Mouse (Mus musculus) embryo, embryonic 10 days (tissue): Measurements from ENCODE around the gene Hoxa7.

Experiments
- DNase-seq: peaks from one replicate; pipeline ENCODE4 v3.0.0-alpha.2; 2015; ENCODE audit warnings: low spot score

The Hoxa7 gene

DNA sequence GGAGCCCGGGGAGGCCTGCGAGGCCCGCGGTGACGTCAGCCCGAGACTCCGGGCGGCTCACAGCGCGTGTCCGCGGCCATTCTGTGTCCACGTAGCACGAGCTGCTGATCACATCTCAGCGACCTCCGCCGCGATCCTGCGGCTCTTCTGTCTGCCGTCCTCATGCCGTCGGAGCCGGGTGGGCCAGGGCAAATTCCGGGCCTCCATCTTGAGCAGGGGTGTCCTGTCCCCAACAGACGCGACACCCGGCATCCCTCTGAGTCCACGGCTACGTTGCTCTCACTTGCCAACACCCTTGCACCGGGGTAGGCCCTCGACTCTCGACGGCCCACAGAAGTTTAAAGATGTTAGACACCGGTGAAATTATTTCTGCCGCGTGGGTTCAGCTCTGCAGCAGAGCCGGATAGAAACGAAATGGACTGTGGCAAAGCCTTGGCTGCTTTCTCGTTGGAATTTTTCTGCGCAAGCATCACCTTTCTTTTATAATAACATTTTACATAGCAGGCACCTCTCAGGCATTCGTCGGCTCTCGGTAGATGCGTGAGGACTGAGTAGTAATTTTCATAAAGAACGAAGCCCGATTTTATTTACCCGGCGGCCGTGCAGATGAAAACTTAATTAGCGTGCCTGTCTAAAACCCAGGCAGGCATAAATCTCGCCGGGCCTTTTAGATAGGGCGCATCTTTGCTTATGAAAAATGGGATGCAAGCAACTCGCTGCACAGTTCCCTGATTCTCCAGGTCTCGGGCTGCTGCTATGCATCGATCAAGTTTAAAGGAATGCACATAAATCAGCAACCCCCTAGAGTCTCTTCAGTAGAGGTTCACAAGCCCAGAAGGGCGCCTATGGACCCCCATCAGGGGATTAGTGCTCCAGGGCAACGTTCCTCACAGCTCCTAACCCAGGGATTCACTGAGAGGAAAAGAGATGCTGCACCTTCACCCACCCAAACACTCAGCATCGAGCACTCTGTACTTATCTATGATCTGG is 32.2 kb upstream of the Hoxa7 start:
- no peak for DNase-seq

- no peak for DNase-seq
Observed at GRCm38 (mm10) chr6:52252775-52253376, 31.2 kb upstream of the Hoxa7 start.

DNA sequence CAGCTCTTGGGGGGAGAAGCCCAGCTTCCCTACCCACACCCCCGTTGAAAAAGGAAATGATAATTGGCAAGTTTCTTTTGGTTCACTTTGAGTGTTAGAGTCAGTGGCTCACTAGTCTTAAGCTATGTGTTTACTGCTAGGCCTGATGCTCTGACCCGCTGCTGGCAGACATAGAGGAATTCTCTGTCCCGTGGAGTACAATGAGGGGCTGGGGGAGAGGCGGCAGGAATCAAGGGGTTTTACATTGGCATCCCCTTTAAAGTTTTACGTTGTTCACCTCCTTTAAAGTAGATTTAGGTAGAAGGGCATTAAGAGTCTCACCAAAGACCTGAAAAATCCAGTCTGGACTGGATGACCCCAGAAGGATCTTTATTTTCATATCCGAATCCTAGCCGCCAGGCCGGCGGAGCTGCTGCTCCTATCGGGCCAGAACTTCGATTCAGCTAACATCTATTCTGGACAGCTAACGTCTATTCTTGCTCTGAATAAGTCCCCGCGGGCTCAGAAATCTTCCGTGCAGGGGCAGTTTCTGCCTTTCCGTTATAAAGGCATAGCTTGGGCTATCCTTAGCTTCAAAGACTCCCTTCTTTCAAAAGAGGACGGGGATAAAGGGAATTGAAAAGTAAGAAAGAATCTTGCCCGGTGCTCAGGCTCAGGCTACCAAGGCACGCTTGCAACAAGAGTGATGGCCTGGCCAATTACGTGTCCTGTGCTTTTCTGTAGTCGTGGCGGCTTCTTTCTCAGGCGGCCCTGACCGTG is 30.5 kb upstream of the Hoxa7 start:
- peak; percentile 58 for DNase-seq

DNA sequence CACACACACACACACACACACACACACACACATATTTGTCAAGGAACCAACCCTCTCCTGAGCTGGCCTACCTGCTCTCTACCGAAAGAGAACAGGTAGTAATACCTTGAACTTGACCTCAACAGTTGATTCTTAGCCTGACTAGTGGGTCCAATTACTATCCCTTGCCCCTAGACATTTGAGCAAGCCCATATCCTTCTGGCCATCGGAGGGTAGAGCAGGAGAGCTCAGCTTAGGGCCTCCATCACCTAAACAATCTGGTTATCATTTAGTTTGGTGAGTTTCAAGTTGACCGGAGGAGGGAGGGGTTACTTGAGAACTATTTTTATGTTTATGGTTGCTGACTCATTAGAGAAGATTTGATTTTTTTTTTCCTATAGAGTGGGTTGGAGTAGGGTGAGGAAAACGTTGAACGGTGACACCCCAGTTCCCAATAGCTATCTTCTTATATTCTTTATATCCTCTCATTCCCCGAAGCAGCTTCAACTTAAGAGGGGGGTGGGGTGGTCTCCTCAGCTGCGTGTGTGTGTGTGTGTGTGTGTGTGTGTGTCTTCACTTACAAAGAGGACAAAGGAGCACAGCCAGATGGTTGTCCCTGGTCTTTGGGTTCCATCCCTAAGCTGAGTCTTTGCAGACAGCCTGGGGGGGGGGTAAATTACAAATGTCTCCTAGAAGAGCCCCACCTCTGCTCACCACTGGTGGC is 29.7 kb upstream of the Hoxa7 start:
- no peak for DNase-seq

GRCm38 (mm10) chr6:52249826-52250225 is 28.2 kb upstream of the Hoxa7 start:
- no peak for DNase-seq

GRCm38 (mm10) chr6:52249415-52249738 is 27.7 kb upstream of the Hoxa7 start:
- DNase-seq: no peak

DNA sequence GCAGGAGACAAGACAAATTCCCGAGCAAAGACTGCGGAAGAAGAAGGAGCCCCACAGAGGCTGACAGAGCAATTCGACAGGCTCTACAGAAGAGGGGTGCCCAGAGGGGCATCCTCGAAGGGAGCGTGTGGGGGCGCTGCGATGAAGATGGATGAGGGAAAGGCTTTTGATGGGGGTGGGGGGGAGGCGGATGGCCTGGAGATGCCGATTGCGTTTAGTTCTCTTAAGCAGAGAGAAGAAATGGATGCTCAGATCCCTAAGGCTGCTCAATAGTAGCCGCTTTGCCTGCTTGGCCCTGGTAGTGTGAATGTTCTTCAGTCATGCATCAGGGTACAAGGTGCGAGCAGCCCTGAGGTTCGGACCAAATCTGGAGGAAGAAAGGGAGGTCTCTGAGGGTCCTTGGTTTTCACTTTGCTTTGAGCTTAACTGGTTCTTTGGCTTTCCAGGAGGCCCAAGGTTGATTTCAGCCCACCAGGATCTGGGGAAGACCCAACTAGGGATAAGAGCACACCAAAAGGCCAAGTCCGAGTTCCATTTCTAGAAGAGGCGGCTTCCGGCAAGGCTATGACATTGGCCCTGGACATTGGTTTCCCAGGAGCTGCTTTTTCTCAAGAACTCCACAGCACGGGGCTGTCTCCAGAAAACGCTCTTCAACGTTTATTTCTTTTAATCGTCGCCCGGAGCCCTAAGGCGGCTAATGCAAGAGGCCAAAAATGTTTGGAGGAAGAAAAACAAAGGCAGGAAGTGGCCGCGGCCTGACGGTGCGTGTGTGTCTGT is 27.2 kb upstream of the Hoxa7 start:
- DNase-seq: no peak

DNA sequence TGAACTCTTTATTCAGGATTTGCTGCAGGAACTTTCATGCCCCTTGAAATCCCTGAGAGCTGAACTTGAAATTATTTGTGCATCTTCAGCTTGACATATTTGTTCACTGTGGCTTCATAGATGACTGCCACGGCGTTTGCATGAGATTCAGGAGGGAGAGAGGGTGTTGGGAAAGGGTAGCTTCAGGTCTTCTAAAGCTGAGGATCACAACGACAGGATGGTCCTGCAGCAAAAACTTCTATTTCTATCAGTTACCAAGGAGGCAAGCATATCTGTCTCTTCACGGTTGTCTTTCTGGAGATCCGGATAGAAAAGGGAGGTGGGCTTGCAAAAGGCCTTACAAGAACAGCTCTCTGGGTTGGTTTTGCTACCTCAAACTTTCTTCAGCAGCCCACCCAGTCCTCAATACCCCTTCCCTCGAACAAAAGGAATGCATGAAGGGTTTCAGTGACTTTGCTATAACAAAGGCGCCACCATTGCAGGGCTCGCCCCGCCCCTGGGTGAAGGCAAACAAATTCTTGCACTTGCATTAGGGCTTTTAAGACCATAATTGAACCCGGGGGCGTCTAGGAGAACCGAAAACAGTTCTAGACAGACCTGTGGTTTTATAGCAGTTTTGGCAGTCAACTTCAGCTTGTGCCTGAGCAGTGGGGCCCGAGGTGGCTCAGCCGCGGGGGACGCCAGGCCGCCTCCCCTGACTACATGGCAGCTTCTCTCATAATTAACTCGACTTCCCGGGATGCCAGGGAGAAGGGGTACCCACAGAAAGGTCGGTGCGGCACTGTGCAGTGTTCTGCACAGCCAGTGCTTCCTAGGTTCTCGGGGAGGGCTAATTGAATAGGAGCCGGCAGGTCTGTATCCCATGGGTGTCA is 26.3 kb upstream of the Hoxa7 start:
- DNase-seq: no peak

GRCm38 (mm10) chr6:52246916-52247315 is 25.3 kb upstream of the Hoxa7 start:
- DNase-seq: no peak

- peak; percentile 66 for DNase-seq
Observed at GRCm38 (mm10) chr6:52246403-52246803, 24.7 kb upstream of the Hoxa7 start.

DNA sequence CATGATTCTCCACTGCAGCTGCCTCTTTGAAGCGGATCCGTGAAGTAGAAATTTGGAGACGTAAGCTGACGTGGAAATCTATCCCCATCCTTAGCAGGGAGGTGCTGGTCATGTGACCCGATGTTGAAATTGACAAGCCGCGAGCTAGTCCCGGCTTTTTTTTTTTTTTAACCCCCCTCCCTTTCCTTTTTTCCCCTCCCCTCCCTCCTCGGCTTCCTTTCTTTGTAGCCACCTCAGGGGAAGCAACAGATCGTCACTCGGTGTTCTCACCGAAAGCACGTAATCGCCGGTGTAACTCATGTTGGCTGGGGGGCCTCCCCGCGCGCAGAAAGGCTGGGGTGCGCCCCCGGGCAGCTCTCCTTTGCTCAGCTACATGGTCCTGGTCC is 24.1 kb upstream of the Hoxa7 start, which contains the start of gene Hoxa11:
TSS of gene Hoxa11 (minus strand) at position 54 of the 386 bp plus-strand sequence.
- DNase-seq: no peak

DNA sequence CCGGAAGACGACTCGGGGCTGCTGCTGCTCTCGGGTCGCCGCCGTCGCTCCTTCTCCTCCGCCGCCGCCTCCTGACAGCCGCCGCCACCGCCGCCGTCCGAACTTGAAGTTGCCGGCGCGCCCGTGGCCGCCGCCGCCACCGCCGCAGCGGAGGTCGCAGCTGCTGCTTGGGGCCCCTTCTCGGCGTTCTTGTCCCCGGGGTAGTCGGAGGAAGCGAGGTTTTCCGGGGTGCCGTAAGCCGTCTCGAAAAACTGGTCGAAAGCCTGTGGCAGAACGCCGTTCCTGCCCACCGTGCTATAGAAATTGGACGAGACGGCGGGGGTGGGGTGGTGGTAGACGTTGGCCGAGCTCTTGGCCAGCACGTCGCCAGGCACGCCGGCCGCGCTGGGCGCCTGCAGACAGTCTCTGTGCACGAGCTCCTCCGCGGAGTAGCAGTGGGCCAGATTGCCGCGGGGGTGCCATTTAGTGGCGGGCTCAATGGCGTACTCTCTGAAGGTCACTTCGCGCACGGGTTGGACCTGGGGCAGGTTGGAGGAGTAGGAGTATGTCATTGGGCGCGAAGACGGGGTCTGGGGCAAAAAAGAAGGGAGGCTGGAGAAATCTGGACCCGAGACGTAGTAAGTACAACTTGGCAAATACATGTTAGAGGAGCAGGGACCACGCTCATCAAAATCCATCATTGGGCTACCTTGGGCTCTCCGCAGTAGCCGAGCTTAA is 23.5 kb upstream of the Hoxa7 start:
- DNase-seq: no peak

- no peak for DNase-seq
Observed at GRCm38 (mm10) chr6:52244471-52245039, 22.9 kb upstream of the Hoxa7 start.

DNA sequence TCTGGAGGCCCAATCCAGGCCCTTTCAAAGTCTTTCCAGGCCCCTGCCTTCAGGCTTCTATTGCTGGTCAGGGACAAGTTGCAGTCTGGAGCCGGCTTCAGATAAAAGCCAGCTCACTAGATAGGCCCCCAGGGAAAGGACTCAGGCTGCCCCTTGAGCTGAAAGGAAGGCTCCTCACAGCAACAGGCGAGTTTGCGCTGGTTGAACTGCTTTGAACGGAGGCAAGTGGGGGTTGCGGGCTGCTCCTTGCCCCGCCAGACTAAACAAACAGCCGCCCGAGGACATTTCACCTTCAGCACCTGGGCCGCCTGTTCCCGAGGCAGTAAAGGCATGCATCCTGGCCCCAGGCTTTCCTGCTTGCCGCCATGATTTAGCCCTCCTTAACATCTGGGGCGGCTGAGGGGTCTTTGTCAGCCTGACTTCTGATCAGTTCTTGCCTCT is 22.0 kb upstream of the Hoxa7 start:
- no peak for DNase-seq

- DNase-seq: no peak
Observed at GRCm38 (mm10) chr6:52242801-52243332, 21.2 kb upstream of the Hoxa7 start.

DNA sequence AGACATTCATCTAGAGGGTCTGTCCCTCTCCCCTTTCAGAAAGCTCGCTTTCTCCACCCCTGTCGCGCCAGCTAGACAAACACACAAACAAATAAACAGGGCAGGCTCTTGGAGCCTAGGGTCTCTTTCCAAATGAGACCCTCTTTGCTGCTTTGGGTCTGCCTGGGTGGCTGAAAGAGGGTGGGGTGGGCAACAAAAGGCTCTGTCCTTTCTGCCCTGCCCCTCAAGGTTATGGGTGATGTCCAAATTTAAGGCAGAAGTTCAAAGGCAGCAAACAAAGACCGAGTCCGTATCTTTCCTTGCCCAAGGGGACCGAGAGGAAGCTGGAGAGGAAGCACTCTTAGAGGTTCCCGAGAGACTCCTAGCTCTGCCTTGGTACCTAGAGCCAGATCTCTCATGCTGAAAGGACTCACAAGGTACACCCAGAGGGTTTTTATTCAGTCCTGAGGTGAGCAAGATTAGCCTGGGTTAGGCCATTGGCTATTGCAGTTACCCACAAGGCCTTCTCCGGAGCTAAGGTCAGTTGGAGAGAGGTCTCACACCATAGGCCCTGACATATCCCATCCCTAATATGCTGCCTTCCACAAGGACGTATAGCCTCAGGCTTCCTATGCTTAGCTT is 19.5 kb upstream of the Hoxa7 start:
- DNase-seq: no peak

GRCm38 (mm10) chr6:52240389-52241000 is 18.8 kb upstream of the Hoxa7 start, which contains the start of gene Hoxa10:
TSS of gene Hoxa10 (minus strand) at chr6:52240854.
- DNase-seq: peak; percentile 96
